Mouse (Mus musculus): Measurements from ENCODE around the gene H2-Ob. TPM values are rescaled to one million over a fixed set of nuclear protein-coding genes. Genes with fewer than 3 reads are reported as not detected.
"Not testable (repeated sequence)": the region's sequence is repeated elsewhere in the genome, so short reads cannot be mapped to it uniquely, and the experiment has no call there.

H2-Ob gene
- polyA plus RNA-seq, 1 experiment from 2014 or later: 0.54 TPM

GRCm38 (mm10) chr17:34215176-34215575, 23.5 kb upstream of the H2-Ob start:
- 0 out of 2 replicates have a peak, but pooled peaks cover 2% of the 10 kb centered on the region for H3K9me3 ChIP-seq (replicated peaks; ENCODE audit: control insufficient read depth, low read length)
- no peak overlapping the region for H3K27ac ChIP-seq (ENCODE audit: low read length)
- ATAC-seq (ENCODE audit: low read depth): no peak

GRCm38 (mm10) chr17:34217216-34217928, 21.3 kb upstream of the H2-Ob start:
- 63% methylated on average over 8 of the region's 8 CpGs for WGBS (ENCODE audit: insufficient replicate concordance)
- no peak for ATAC-seq (ENCODE audit: low read depth)
- Histone ChIP-seq H3K4me2 (ENCODE audit: low read depth, low read length) (no peak overlapping the region), H3K36me3 (ENCODE audit: control insufficient read depth, insufficient read depth) (no peaks in the 10 kb centered on the region), H3K27me3 (ENCODE audit: control insufficient read depth, insufficient read depth, low read depth, low read length) (no peaks in the 10 kb centered on the region; the same call in 1 of the 2 replicates), H3K27ac (ENCODE audit: low read length) (no peak overlapping the region), H3K9ac (ENCODE audit: low read depth, low read length) (no peak overlapping the region), H3K4me3 (ENCODE audit: low read depth, low read length) (no peak overlapping the region), H3K9me3 (replicated peaks; ENCODE audit: control insufficient read depth, low read length) (0 out of 2 replicates have a peak, but pooled peaks cover 2% of the 10 kb centered on the region), H3K4me1 (ENCODE audit: control insufficient read depth, low read depth, low read length) (no peaks in the 10 kb centered on the region)

More at GRCm38 (mm10) chr17:34215176-34215575, 23.5 kb upstream of the H2-Ob start:
- 75% methylated on average over 12 of the region's 12 CpGs for WGBS (ENCODE audit: insufficient replicate concordance)
- H3K4me3 ChIP-seq (ENCODE audit: low read depth, low read length): no peak overlapping the region
- H3K4me2 ChIP-seq (ENCODE audit: low read depth, low read length): no peak overlapping the region
- H3K36me3 ChIP-seq (ENCODE audit: control insufficient read depth, insufficient read depth): no peaks in the 10 kb centered on the region
- H3K9ac ChIP-seq (ENCODE audit: low read depth, low read length): no peak overlapping the region
- no peaks in the 10 kb centered on the region; the same call in 1 of the 2 replicates for H3K27me3 ChIP-seq (ENCODE audit: control insufficient read depth, insufficient read depth, low read depth, low read length)
- H3K4me1 ChIP-seq (ENCODE audit: control insufficient read depth, low read depth, low read length): peaks cover 7% of the 10 kb centered on the region

GRCm38 (mm10) chr17:34217986-34218385, 20.7 kb upstream of the H2-Ob start:
- H3K9ac ChIP-seq (ENCODE audit: low read depth, low read length): no peak overlapping the region
- H3K27me3 ChIP-seq (ENCODE audit: control insufficient read depth, insufficient read depth, low read depth, low read length): no peaks in the 10 kb centered on the region; the same call in 1 of the 2 replicates
- H3K4me2 ChIP-seq (ENCODE audit: low read depth, low read length): no peak overlapping the region
- ATAC-seq (ENCODE audit: low read depth): no peak
- 0 out of 2 replicates have a peak, but pooled peaks cover 2% of the 10 kb centered on the region for H3K9me3 ChIP-seq (replicated peaks; ENCODE audit: control insufficient read depth, low read length)
- H3K36me3 ChIP-seq (ENCODE audit: control insufficient read depth, insufficient read depth): no peaks in the 10 kb centered on the region
- H3K4me3 ChIP-seq (ENCODE audit: low read depth, low read length): no peak overlapping the region
- H3K27ac ChIP-seq (ENCODE audit: low read length): no peak overlapping the region
- 64% methylated on average over 5 of the region's 5 CpGs for WGBS (ENCODE audit: insufficient replicate concordance)
- H3K4me1 ChIP-seq (ENCODE audit: control insufficient read depth, low read depth, low read length): no peaks in the 10 kb centered on the region

- WGBS (ENCODE audit: insufficient replicate concordance): 79% methylated on average over 11 of the region's 11 CpGs
- no peaks in the 10 kb centered on the region for H3K4me1 ChIP-seq (ENCODE audit: control insufficient read depth, low read depth, low read length)
- no peak overlapping the region for H3K9ac ChIP-seq (ENCODE audit: low read depth, low read length)
- no peaks in the 10 kb centered on the region; the same call in 1 of the 2 replicates for H3K27me3 ChIP-seq (ENCODE audit: control insufficient read depth, insufficient read depth, low read depth, low read length)
- H3K27ac ChIP-seq (ENCODE audit: low read length): no peak overlapping the region
- no peaks in the 10 kb centered on the region for H3K36me3 ChIP-seq (ENCODE audit: control insufficient read depth, insufficient read depth)
- H3K4me2 ChIP-seq (ENCODE audit: low read depth, low read length): no peak overlapping the region
- no peak overlapping the region for H3K4me3 ChIP-seq (ENCODE audit: low read depth, low read length)
- no peak for ATAC-seq (ENCODE audit: low read depth)
- H3K9me3 ChIP-seq (replicated peaks; ENCODE audit: control insufficient read depth, low read length): 0 out of 2 replicates have a peak, but pooled peaks cover 2% of the 10 kb centered on the region
Observed at GRCm38 (mm10) chr17:34218675-34219074, 20.0 kb upstream of the H2-Ob start.

GRCm38 (mm10) chr17:34219096-34219495, 19.6 kb upstream of the H2-Ob start:
- not testable (repeated sequence) for ATAC-seq (ENCODE audit: low read depth); H3K4me3 ChIP-seq (ENCODE audit: low read depth, low read length); H3K27ac ChIP-seq (ENCODE audit: low read length); H3K4me2 ChIP-seq (ENCODE audit: low read depth, low read length); H3K36me3 ChIP-seq (ENCODE audit: control insufficient read depth, insufficient read depth); H3K27me3 ChIP-seq (ENCODE audit: control insufficient read depth, insufficient read depth, low read depth, low read length); H3K9ac ChIP-seq (ENCODE audit: low read depth, low read length); H3K4me1 ChIP-seq (ENCODE audit: control insufficient read depth, low read depth, low read length); H3K9me3 ChIP-seq (replicated peaks; ENCODE audit: control insufficient read depth, low read length)
- WGBS (ENCODE audit: insufficient replicate concordance): 82% methylated on average over 8 of the region's 11 CpGs

- not testable (repeated sequence) for H3K4me3 ChIP-seq (ENCODE audit: low read depth, low read length); H3K9ac ChIP-seq (ENCODE audit: low read depth, low read length); ATAC-seq (ENCODE audit: low read depth); H3K9me3 ChIP-seq (replicated peaks; ENCODE audit: control insufficient read depth, low read length); H3K27me3 ChIP-seq (ENCODE audit: control insufficient read depth, insufficient read depth, low read depth, low read length); H3K4me1 ChIP-seq (ENCODE audit: control insufficient read depth, low read depth, low read length); H3K27ac ChIP-seq (ENCODE audit: low read length); H3K36me3 ChIP-seq (ENCODE audit: control insufficient read depth, insufficient read depth); H3K4me2 ChIP-seq (ENCODE audit: low read depth, low read length)
- WGBS (ENCODE audit: insufficient replicate concordance): 84% methylated on average over 3 of the region's 7 CpGs
Observed at GRCm38 (mm10) chr17:34219801-34220200, 18.9 kb upstream of the H2-Ob start.

- not testable (repeated sequence) for H3K4me2 ChIP-seq (ENCODE audit: low read depth, low read length); H3K9me3 ChIP-seq (replicated peaks; ENCODE audit: control insufficient read depth, low read length); H3K4me3 ChIP-seq (ENCODE audit: low read depth, low read length); H3K27me3 ChIP-seq (ENCODE audit: control insufficient read depth, insufficient read depth, low read depth, low read length); H3K36me3 ChIP-seq (ENCODE audit: control insufficient read depth, insufficient read depth); H3K9ac ChIP-seq (ENCODE audit: low read depth, low read length); ATAC-seq (ENCODE audit: low read depth); H3K4me1 ChIP-seq (ENCODE audit: control insufficient read depth, low read depth, low read length); H3K27ac ChIP-seq (ENCODE audit: low read length)
- WGBS (ENCODE audit: insufficient replicate concordance): no CpG with 5 or more reads among the region's 16 CpGs
Observed at GRCm38 (mm10) chr17:34220401-34220800, 18.3 kb upstream of the H2-Ob start.

- no peaks in the 10 kb centered on the region for H3K4me1 ChIP-seq (ENCODE audit: control insufficient read depth, low read depth, low read length)
- no peak overlapping the region for H3K27ac ChIP-seq (ENCODE audit: low read length)
- no peaks in the 10 kb centered on the region for H3K27me3 ChIP-seq (ENCODE audit: control insufficient read depth, insufficient read depth, low read depth, low read length)
- H3K9me3 ChIP-seq (replicated peaks; ENCODE audit: control insufficient read depth, low read length): no peaks in the 10 kb centered on the region
- 61% methylated on average over 3 of the region's 3 CpGs for WGBS (ENCODE audit: insufficient replicate concordance)
- no peaks in the 10 kb centered on the region for H3K36me3 ChIP-seq (ENCODE audit: control insufficient read depth, insufficient read depth)
- no peak for ATAC-seq (ENCODE audit: low read depth)
- no peak overlapping the region for H3K4me2 ChIP-seq (ENCODE audit: low read depth, low read length)
- H3K4me3 ChIP-seq (ENCODE audit: low read depth, low read length): no peak overlapping the region
- no peak overlapping the region for H3K9ac ChIP-seq (ENCODE audit: low read depth, low read length)
Observed at GRCm38 (mm10) chr17:34224816-34225215, 13.9 kb upstream of the H2-Ob start.

GRCm38 (mm10) chr17:34225426-34225825, 13.3 kb upstream of the H2-Ob start:
- Histone ChIP-seq H3K9ac (ENCODE audit: low read depth, low read length) (no peak overlapping the region), H3K9me3 (replicated peaks; ENCODE audit: control insufficient read depth, low read length) (no peaks in the 10 kb centered on the region), H3K4me1 (ENCODE audit: control insufficient read depth, low read depth, low read length) (no peaks in the 10 kb centered on the region), H3K27ac (ENCODE audit: low read length) (no peak overlapping the region), H3K4me3 (ENCODE audit: low read depth, low read length) (no peak overlapping the region), H3K4me2 (ENCODE audit: low read depth, low read length) (no peak overlapping the region), H3K36me3 (ENCODE audit: control insufficient read depth, insufficient read depth) (no peaks in the 10 kb centered on the region), H3K27me3 (ENCODE audit: control insufficient read depth, insufficient read depth, low read depth, low read length) (no peaks in the 10 kb centered on the region)
- WGBS (ENCODE audit: insufficient replicate concordance): 82% methylated on average over 8 of the region's 8 CpGs
- no peak for ATAC-seq (ENCODE audit: low read depth)
